In genomic region chr19:33188766-33189165, GRCm38 (mm10) we compare ENCODE assay signal across 10 mouse cellular contexts.
"Had no signal": no experiment of that assay in that cellular context is flagged by ENCODE, and none has a peak within 500 bp of the region (broad histone marks: within the 10 kb centered on the region; RNA-seq: fewer than 3 reads in every experiment).

No protein-coding gene starts in this region.

- DNase-seq: kidney, adult 8-10 months; kidney, postnatal 14 days; kidney, postnatal 4 days; left cerebral cortex, postnatal 4 days; lung, adult 18-20 months; lung, postnatal 10 days; lung, postnatal 36 days; retina, postnatal 1 day; right cerebral cortex, postnatal 25 days; thymus, postnatal 25 days had no signal
